Mouse (Mus musculus): ENCODE measurements around the gene Rasd1. TPM values are rescaled to one million over a fixed set of nuclear protein-coding genes. Genes with fewer than 3 reads are reported as not detected.

Gene Rasd1
- polyA plus RNA-seq, 1 experiment from 2014 or later = 1.2 TPM

GRCm38 (mm10) chr11:59937023-59937422 lies 27.7 kb downstream of the Rasd1 start:
- peaks cover 19% of the 10 kb centered on the region for H3K4me1 ChIP-seq (replicated peaks)
- ATAC-seq (ENCODE audit: low read depth) (no peak), DNase-seq (no peak)
- H3K4me2 ChIP-seq = no peak overlapping the region
- peaks cover 7% of the 10 kb centered on the region for H3K27me3 ChIP-seq
- no peaks in the 10 kb centered on the region for H3K9me3 ChIP-seq (replicated peaks)
- 78% methylated on average over 3 of the region's 3 CpGs for WGBS (ENCODE audit: insufficient replicate concordance)
- H3K4me3 ChIP-seq (replicated peaks) = no peak overlapping the region
- H3K36me3 ChIP-seq = no peaks in the 10 kb centered on the region
- H3K9ac ChIP-seq = no peak overlapping the region
- H3K27ac ChIP-seq = no peak overlapping the region

GRCm38 (mm10) chr11:59933943-59934342 lies 30.8 kb downstream of the Rasd1 start:
- no peaks in the 10 kb centered on the region for H3K9me3 ChIP-seq (replicated peaks)
- H3K4me2 ChIP-seq = no peak overlapping the region
- H3K4me1 ChIP-seq (replicated peaks) = no peaks in the 10 kb centered on the region
- no peaks in the 10 kb centered on the region for H3K36me3 ChIP-seq
- H3K4me3 ChIP-seq (replicated peaks) = no peak overlapping the region
- no peak overlapping the region for H3K9ac ChIP-seq
- no peak for ATAC-seq (ENCODE audit: low read depth)
- DNase-seq = no peak
- no peak overlapping the region for H3K27ac ChIP-seq
- H3K27me3 ChIP-seq = peaks cover 26% of the 10 kb centered on the region
- WGBS (ENCODE audit: insufficient replicate concordance) = 65% methylated on average over 12 of the region's 12 CpGs

GRCm38 (mm10) chr11:59932560-59933337 lies 32.0 kb downstream of the Rasd1 start:
- H3K27me3 ChIP-seq = peaks cover 26% of the 10 kb centered on the region
- no peak overlapping the region for H3K4me2 ChIP-seq
- no peak overlapping the region for H3K27ac ChIP-seq
- no peak overlapping the region for H3K9ac ChIP-seq
- no peaks in the 10 kb centered on the region for H3K9me3 ChIP-seq (replicated peaks)
- no peak overlapping the region for H3K4me3 ChIP-seq (replicated peaks)
- no peaks in the 10 kb centered on the region for H3K36me3 ChIP-seq
- no peak for ATAC-seq (ENCODE audit: low read depth)
- 53% methylated on average over 9 of the region's 9 CpGs for WGBS (ENCODE audit: insufficient replicate concordance)
- no peak for DNase-seq
- H3K4me1 ChIP-seq (replicated peaks) = no peaks in the 10 kb centered on the region

DNA sequence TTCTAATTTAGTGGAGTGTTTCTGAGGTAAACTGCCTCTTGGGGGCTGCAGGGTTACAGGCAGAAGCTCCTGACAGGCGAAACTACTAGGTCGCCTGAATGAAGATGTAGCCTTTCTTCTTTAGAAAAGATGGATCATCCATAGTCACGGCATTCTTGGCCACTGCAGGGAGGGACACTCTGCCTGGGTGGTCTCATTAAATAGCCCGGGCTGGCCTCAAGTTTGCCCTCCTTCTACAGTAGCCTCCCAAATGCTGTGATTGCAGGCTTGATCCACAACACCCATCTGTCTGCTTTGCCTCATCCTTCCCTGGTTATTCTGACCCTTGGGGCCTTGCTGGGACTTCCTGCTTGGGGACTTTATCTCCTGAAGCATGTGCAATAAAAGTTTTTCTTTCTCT lies 34.7 kb downstream of the Rasd1 start:
- Histone ChIP-seq H3K36me3 (no peaks in the 10 kb centered on the region), H3K27me3 (peaks cover 25% of the 10 kb centered on the region), H3K9me3 (replicated peaks) (no peaks in the 10 kb centered on the region), H3K4me3 (replicated peaks) (no peak overlapping the region), H3K9ac (no peak overlapping the region), H3K4me1 (replicated peaks) (no peaks in the 10 kb centered on the region), H3K4me2 (no peak overlapping the region), H3K27ac (no peak overlapping the region)
- DNase-seq = no peak
- ATAC-seq (ENCODE audit: low read depth) = no peak
- WGBS (ENCODE audit: insufficient replicate concordance) = 63% methylated on average over 4 of the region's 4 CpGs

- Histone ChIP-seq H3K27me3 (no peaks in the 10 kb centered on the region), H3K4me3 (replicated peaks) (peak overlapping the region; percentile 18), H3K4me2 (peak overlapping the region; percentile 40), H3K9ac (no peak overlapping the region), H3K27ac (no peak overlapping the region), H3K4me1 (replicated peaks) (peaks cover 55% of the 10 kb centered on the region), H3K36me3 (no peaks in the 10 kb centered on the region), H3K9me3 (replicated peaks) (no peaks in the 10 kb centered on the region)
- DNase-seq (peak; percentile 47), ATAC-seq (ENCODE audit: low read depth) (peak; percentile 66; the same call in 1 of the 2 replicates)
- 37% methylated on average over 7 of the region's 7 CpGs for WGBS (ENCODE audit: insufficient replicate concordance)
Observed at GRCm38 (mm10) chr11:59921265-59921664, 43.5 kb downstream of the Rasd1 start.

DNA sequence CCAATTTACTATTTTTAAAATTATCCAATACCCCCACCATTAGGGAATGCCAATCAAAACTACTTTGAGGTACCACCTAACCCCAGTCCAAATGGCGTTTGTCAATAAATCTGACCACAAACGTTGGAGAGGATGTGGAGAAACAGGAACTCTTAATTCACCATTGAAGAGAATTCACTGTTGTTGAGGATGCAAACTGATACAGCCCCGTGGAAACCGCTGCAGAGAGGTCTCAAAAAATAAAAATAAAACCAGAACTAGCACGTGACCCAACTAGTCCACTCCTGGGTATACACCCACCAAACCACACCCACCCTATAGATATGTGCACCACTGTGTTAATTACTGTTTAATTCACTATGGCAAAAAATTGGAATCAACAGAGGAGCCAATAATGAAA lies 44.4 kb downstream of the Rasd1 start:
- ATAC-seq (ENCODE audit: low read depth) (peak; percentile 48; the same call in 1 of the 2 replicates), DNase-seq (no peak)
- H3K36me3 ChIP-seq = no peaks in the 10 kb centered on the region
- 11% methylated on average over 5 of the region's 5 CpGs for WGBS (ENCODE audit: insufficient replicate concordance)
- H3K27ac ChIP-seq = peak overlapping the region; percentile 67
- H3K9ac ChIP-seq = no peak overlapping the region
- no peaks in the 10 kb centered on the region for H3K9me3 ChIP-seq (replicated peaks)
- H3K4me3 ChIP-seq (replicated peaks) = no peak overlapping the region
- no peaks in the 10 kb centered on the region for H3K27me3 ChIP-seq
- H3K4me1 ChIP-seq (replicated peaks) = peaks cover 55% of the 10 kb centered on the region
- H3K4me2 ChIP-seq = peak overlapping the region; percentile 45

GRCm38 (mm10) chr11:59919401-59919800 lies 45.3 kb downstream of the Rasd1 start:
- H3K27ac ChIP-seq = peak overlapping the region; percentile 67
- no peaks in the 10 kb centered on the region for H3K27me3 ChIP-seq
- DNase-seq = no peak
- 0 out of 2 replicates have a peak overlapping the region, but pooled peaks have one; percentile 22 for H3K9ac ChIP-seq
- peak; percentile 72 for ATAC-seq (ENCODE audit: low read depth)
- no peaks in the 10 kb centered on the region for H3K36me3 ChIP-seq
- no peaks in the 10 kb centered on the region for H3K9me3 ChIP-seq (replicated peaks)
- H3K4me1 ChIP-seq (replicated peaks) = peaks cover 50% of the 10 kb centered on the region
- no peak overlapping the region for H3K4me3 ChIP-seq (replicated peaks)
- 18% methylated on average over 3 of the region's 3 CpGs for WGBS (ENCODE audit: insufficient replicate concordance)
- H3K4me2 ChIP-seq = peak overlapping the region; percentile 45

DNA sequence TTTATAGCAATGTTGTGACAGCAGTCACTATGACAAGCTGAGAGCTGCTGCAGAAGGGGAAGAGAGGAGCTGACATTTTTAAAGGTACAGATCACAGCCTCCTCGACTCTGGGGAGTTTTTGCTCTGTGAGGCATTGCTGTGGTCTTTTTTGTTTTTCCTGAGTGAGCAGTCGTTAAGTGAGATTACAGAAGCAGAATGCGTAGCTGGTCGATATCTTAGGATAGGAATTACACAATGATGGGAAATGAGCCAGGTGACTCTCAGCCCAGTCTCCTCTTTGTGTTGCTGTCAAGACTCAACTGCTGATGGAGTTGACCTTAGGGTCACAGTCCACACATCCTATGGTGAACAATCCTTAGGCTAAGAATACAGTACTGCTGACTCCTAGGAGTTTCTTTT lies 46.7 kb downstream of the Rasd1 start:
- no peak overlapping the region for H3K9ac ChIP-seq
- H3K36me3 ChIP-seq = no peaks in the 10 kb centered on the region
- no peak overlapping the region; the same call in 1 of the 2 replicates for H3K27ac ChIP-seq
- 11% methylated on average over 4 of the region's 4 CpGs for WGBS (ENCODE audit: insufficient replicate concordance)
- no peak overlapping the region for H3K4me2 ChIP-seq
- H3K27me3 ChIP-seq = no peaks in the 10 kb centered on the region
- no peak overlapping the region for H3K4me3 ChIP-seq (replicated peaks)
- no peak for ATAC-seq (ENCODE audit: low read depth)
- no peaks in the 10 kb centered on the region for H3K9me3 ChIP-seq (replicated peaks)
- no peak for DNase-seq
- peaks cover 44% of the 10 kb centered on the region for H3K4me1 ChIP-seq (replicated peaks)

- no peak overlapping the region for H3K4me3 ChIP-seq (replicated peaks)
- no peak overlapping the region for H3K4me2 ChIP-seq
- no peak overlapping the region for H3K9ac ChIP-seq
- DNase-seq = no peak
- ATAC-seq (ENCODE audit: low read depth) = no peak
- peaks cover 20% of the 10 kb centered on the region for H3K4me1 ChIP-seq (replicated peaks)
- no peaks in the 10 kb centered on the region for H3K9me3 ChIP-seq (replicated peaks)
- no peaks in the 10 kb centered on the region for H3K27me3 ChIP-seq
- no peak overlapping the region for H3K27ac ChIP-seq
- H3K36me3 ChIP-seq = no peaks in the 10 kb centered on the region
- 62% methylated on average over 4 of the region's 4 CpGs for WGBS (ENCODE audit: insufficient replicate concordance)
Observed at GRCm38 (mm10) chr11:59913702-59914101, 51.0 kb downstream of the Rasd1 start.

Other genes with a start within 250 kb of the Rasd1 start
- gene Pld6, start 177.3 kb downstream of the Rasd1 start, polyA plus RNA-seq (2015; fragmentation: Nextera tagmentation; extraction: Ambion mirVana) = 2.8 TPM in 2 replicates
- gene Flcn, start 154.9 kb downstream of the Rasd1 start, polyA plus RNA-seq (2015; fragmentation: Nextera tagmentation; extraction: Ambion mirVana) = 14.0 and 15.6 TPM in 2 replicates
- 13.6 and 14.4 TPM in 2 replicates for gene Nt5m, start 125.5 kb downstream of the Rasd1 start, polyA plus RNA-seq (2015; fragmentation: Nextera tagmentation; extraction: Ambion mirVana)
- 127 and 141 TPM in 2 replicates for gene Cops3, start 125.1 kb downstream of the Rasd1 start, polyA plus RNA-seq (2015; fragmentation: Nextera tagmentation; extraction: Ambion mirVana)
- 26.2 and 26.8 TPM in 2 replicates for gene Med9, start 16.7 kb downstream of the Rasd1 start, polyA plus RNA-seq (2015; fragmentation: Nextera tagmentation; extraction: Ambion mirVana)
- 7.7 and 7.9 TPM in 2 replicates for gene Pemt, start 81.5 kb upstream of the Rasd1 start, polyA plus RNA-seq (2015; fragmentation: Nextera tagmentation; extraction: Ambion mirVana)
- gene Rai1, start 140.1 kb upstream of the Rasd1 start, polyA plus RNA-seq (2015; fragmentation: Nextera tagmentation; extraction: Ambion mirVana) = 5.1 and 5.7 TPM in 2 replicates

Measured in liver, embryonic 13.5 days (tissue).